Mouse (Mus musculus) stomach, embryonic 14.5 days (tissue): ENCODE measurements around the gene Lamtor1. TPM values are rescaled to one million over a fixed set of nuclear protein-coding genes. Genes with fewer than 3 reads are reported as not detected.

Experiments used
- microRNA-seq: library from miRNA; unstranded; fragments of <30 nt; microRNA quantifications from one replicate; pipeline ENCODE4, GENCODE M21; 2016
- polyA plus RNA-seq: library from polyadenylated mRNA; unstranded; fragments of >200 nt; fragmentation: Nextera tagmentation; extraction: Ambion mirVana; gene quantifications from 2 replicates; pipeline ENCODE4 v1.2.1, GENCODE M21; 2014

Lamtor1 gene
- polyA plus RNA-seq, 1 experiment from 2014 or later, result 159 TPM

Small RNA genes lying within 50 kb of the gene (microRNA-seq; reads per million reads assigned to microRNA genes)
- not detected for gene Gm22655

Other genes with a start within 250 kb of the Lamtor1 start
- gene Clpb, start 242.3 kb upstream of the Lamtor1 start, polyA plus RNA-seq, result 44.9 and 52.5 TPM in 2 replicates
- gene Phox2a, start 87.6 kb upstream of the Lamtor1 start, polyA plus RNA-seq, result 9.9 and 11.9 TPM in 2 replicates
- 20.5 and 21.6 TPM in 2 replicates for gene Inppl1, start 67.7 kb upstream of the Lamtor1 start, polyA plus RNA-seq
- gene Folr2, start 48.7 kb upstream of the Lamtor1 start, polyA plus RNA-seq, result 1.6 and 3.4 TPM in 2 replicates
- gene Anapc15, start 42.2 kb upstream of the Lamtor1 start, polyA plus RNA-seq, result 72.0 and 74.3 TPM in 2 replicates
- gene Folr1, start 35.1 kb upstream of the Lamtor1 start, polyA plus RNA-seq, result 1.1 and 1.9 TPM in 2 replicates
- 0.13 and 0.74 TPM in 2 replicates for gene Tomt, start 455 bp downstream of the Lamtor1 start, polyA plus RNA-seq
- 8.7 and 11.6 TPM in 2 replicates for gene Lrrc51, start 28.0 kb downstream of the Lamtor1 start, polyA plus RNA-seq
- 99.7 and 102 TPM in 2 replicates for gene Numa1, start 28.2 kb downstream of the Lamtor1 start, polyA plus RNA-seq
- gene Il18bp, start 112.8 kb downstream of the Lamtor1 start, polyA plus RNA-seq, result 3.1 and 3.6 TPM in 2 replicates
- gene Rnf121, start 159.6 kb downstream of the Lamtor1 start, polyA plus RNA-seq, result 24.7 and 26.1 TPM in 2 replicates
- 26.3 and 27.5 TPM in 2 replicates for gene Xndc1, start 159.6 kb downstream of the Lamtor1 start, polyA plus RNA-seq
- gene Xntrpc, start 159.8 kb downstream of the Lamtor1 start, polyA plus RNA-seq, result 1.1 and 1.8 TPM in 2 replicates
- not detected in 2 replicates for gene Trpc2, start 177.2 kb downstream of the Lamtor1 start, polyA plus RNA-seq
- 0.41 and 1.1 TPM in 2 replicates for gene Art1, start 195.8 kb downstream of the Lamtor1 start, polyA plus RNA-seq
- 0.22 and 0.88 TPM in 2 replicates for gene Art5, start 203.6 kb downstream of the Lamtor1 start, polyA plus RNA-seq
- gene Chrna10, start 210.9 kb downstream of the Lamtor1 start, polyA plus RNA-seq, result 0.10 TPM in 1 of 2 replicates, not detected in the other